Mouse (Mus musculus): ENCODE measurements around the gene Auts2.

The Auts2 gene

GRCm38 (mm10) chr5:132261750-132262149 lies 281.4 kb downstream of the Auts2 start:
- DNase-seq (ENCODE audit: low spot score in 2 of 2), result no peak

- no peak for DNase-seq (ENCODE audit: low spot score in 2 of 2)
These were observed 284.3 kb downstream of the Auts2 start for GRCm38 (mm10) chr5:132258882-132259281.

- DNase-seq (ENCODE audit: low spot score in 2 of 2), result no peak
These were observed 287.6 kb downstream of the Auts2 start for GRCm38 (mm10) chr5:132255579-132255978.

GRCm38 (mm10) chr5:132249523-132249922 lies 293.6 kb downstream of the Auts2 start:
- no peak for DNase-seq (ENCODE audit: low spot score in 2 of 2)

- DNase-seq (ENCODE audit: low spot score in 2 of 2), result no peak
These were observed 295.1 kb downstream of the Auts2 start for GRCm38 (mm10) chr5:132248069-132248468.

- DNase-seq (ENCODE audit: low spot score in 2 of 2), result no peak
These were observed 307.7 kb downstream of the Auts2 start for GRCm38 (mm10) chr5:132235460-132235859.

GRCm38 (mm10) chr5:132234471-132234870 lies 308.7 kb downstream of the Auts2 start:
- DNase-seq (ENCODE audit: low spot score in 2 of 2), result no peak

GRCm38 (mm10) chr5:132231280-132232047 lies 311.7 kb downstream of the Auts2 start:
- DNase-seq (ENCODE audit: low spot score in 2 of 2), result no peak

GRCm38 (mm10) chr5:132229644-132230357 lies 313.3 kb downstream of the Auts2 start:
- DNase-seq (ENCODE audit: low spot score in 2 of 2), result no peak

- DNase-seq (ENCODE audit: low spot score in 2 of 2), result no peak
These were observed 314.1 kb downstream of the Auts2 start for GRCm38 (mm10) chr5:132229023-132229422.

- no peak for DNase-seq (ENCODE audit: low spot score in 2 of 2)
These were observed 322.7 kb downstream of the Auts2 start for GRCm38 (mm10) chr5:132220376-132220930.

GRCm38 (mm10) chr5:132216143-132216542 lies 327.0 kb downstream of the Auts2 start:
- no peak for DNase-seq (ENCODE audit: low spot score in 2 of 2)

GRCm38 (mm10) chr5:132212446-132212845 lies 330.7 kb downstream of the Auts2 start:
- DNase-seq (ENCODE audit: low spot score in 2 of 2), result no peak

GRCm38 (mm10) chr5:132209694-132210093 lies 333.4 kb downstream of the Auts2 start:
- DNase-seq (ENCODE audit: low spot score in 2 of 2), result no peak

GRCm38 (mm10) chr5:132206220-132206619 lies 336.9 kb downstream of the Auts2 start:
- no peak for DNase-seq (ENCODE audit: low spot score in 2 of 2)

- DNase-seq (ENCODE audit: low spot score in 2 of 2), result no peak
These were observed 339.3 kb downstream of the Auts2 start for GRCm38 (mm10) chr5:132203846-132204245.

GRCm38 (mm10) chr5:132201077-132201645 lies 342.0 kb downstream of the Auts2 start:
- no peak for DNase-seq (ENCODE audit: low spot score in 2 of 2)

GRCm38 (mm10) chr5:132200595-132200994 lies 342.5 kb downstream of the Auts2 start:
- no peak for DNase-seq (ENCODE audit: low spot score in 2 of 2)

GRCm38 (mm10) chr5:132195048-132195533 lies 348.1 kb downstream of the Auts2 start:
- DNase-seq (ENCODE audit: low spot score in 2 of 2), result no peak

GRCm38 (mm10) chr5:132190190-132190589 lies 353.0 kb downstream of the Auts2 start:
- no peak for DNase-seq (ENCODE audit: low spot score in 2 of 2)

- DNase-seq (ENCODE audit: low spot score in 2 of 2), result no peak
These were observed 356.5 kb downstream of the Auts2 start for GRCm38 (mm10) chr5:132186659-132187058.

GRCm38 (mm10) chr5:132186221-132186620 lies 356.9 kb downstream of the Auts2 start:
- no peak for DNase-seq (ENCODE audit: low spot score in 2 of 2)
